Mouse (Mus musculus): ENCODE results near the gene Rassf3.

Rassf3 gene

GRCm38 (mm10) chr10:121409717-121410116 is 66.4 kb downstream of the Rassf3 start:
- DNase-seq (ENCODE audit: low read depth, low spot score), result no peak

GRCm38 (mm10) chr10:121403946-121404345 is 72.2 kb downstream of the Rassf3 start:
- no peak for DNase-seq (ENCODE audit: low read depth, low spot score)

- DNase-seq (ENCODE audit: low read depth, low spot score), result no peak
These were observed 73.0 kb downstream of the Rassf3 start for GRCm38 (mm10) chr10:121403104-121403503.

- no peak for DNase-seq (ENCODE audit: low read depth, low spot score)
These were observed 75.1 kb downstream of the Rassf3 start for GRCm38 (mm10) chr10:121401005-121401404.

GRCm38 (mm10) chr10:121398599-121398998 is 77.5 kb downstream of the Rassf3 start:
- no peak for DNase-seq (ENCODE audit: low read depth, low spot score)

- no peak for DNase-seq (ENCODE audit: low read depth, low spot score)
These were observed 80.5 kb downstream of the Rassf3 start for GRCm38 (mm10) chr10:121395542-121396176.

- no peak for DNase-seq (ENCODE audit: low read depth, low spot score)
These were observed 81.3 kb downstream of the Rassf3 start for GRCm38 (mm10) chr10:121394789-121395325.

- DNase-seq (ENCODE audit: low read depth, low spot score), result no peak
These were observed 81.9 kb downstream of the Rassf3 start for GRCm38 (mm10) chr10:121394270-121394669.

- no peak for DNase-seq (ENCODE audit: low read depth, low spot score)
These were observed 84.2 kb downstream of the Rassf3 start for GRCm38 (mm10) chr10:121391901-121392300.

- no peak for DNase-seq (ENCODE audit: low read depth, low spot score)
These were observed 85.5 kb downstream of the Rassf3 start for GRCm38 (mm10) chr10:121390602-121391001.

- no peak for DNase-seq (ENCODE audit: low read depth, low spot score)
These were observed 89.8 kb downstream of the Rassf3 start for GRCm38 (mm10) chr10:121386347-121386746.

- DNase-seq (ENCODE audit: low read depth, low spot score), result no peak
These were observed 90.5 kb downstream of the Rassf3 start for GRCm38 (mm10) chr10:121385695-121386094.

GRCm38 (mm10) chr10:121384710-121385109 is 91.4 kb downstream of the Rassf3 start:
- no peak for DNase-seq (ENCODE audit: low read depth, low spot score)

GRCm38 (mm10) chr10:121381280-121381679 is 94.9 kb downstream of the Rassf3 start:
- no peak for DNase-seq (ENCODE audit: low read depth, low spot score)

GRCm38 (mm10) chr10:121379387-121379786 is 96.8 kb downstream of the Rassf3 start:
- no peak for DNase-seq (ENCODE audit: low read depth, low spot score)

GRCm38 (mm10) chr10:121376530-121377271 is 99.4 kb downstream of the Rassf3 start:
- no peak for DNase-seq (ENCODE audit: low read depth, low spot score)

- no peak for DNase-seq (ENCODE audit: low read depth, low spot score)
These were observed 100.3 kb downstream of the Rassf3 start for GRCm38 (mm10) chr10:121375649-121376493.

GRCm38 (mm10) chr10:121374693-121375620 is 101.2 kb downstream of the Rassf3 start:
- DNase-seq (ENCODE audit: low read depth, low spot score), result no peak

- DNase-seq (ENCODE audit: low read depth, low spot score), result no peak
These were observed 102.1 kb downstream of the Rassf3 start for GRCm38 (mm10) chr10:121374013-121374412.

GRCm38 (mm10) chr10:121370777-121371176 is 105.4 kb downstream of the Rassf3 start:
- DNase-seq (ENCODE audit: low read depth, low spot score), result no peak

Measured in brain, embryonic 18.5 days (tissue).